ENCODE assay signal across 28 mouse cellular contexts in genomic region chr13:30681866-30682265, GRCm38 (mm10). TPM values are rescaled to one million over a fixed set of nuclear protein-coding genes. Genes with fewer than 3 reads are reported as not detected.
DNase-seq lines count a peak whose midpoint lies in the region; ATAC-seq and TF ChIP-seq lines count a peak whose summit lies in the region.
"Had no signal": no experiment of that assay in that cellular context is flagged by ENCODE, and none has a peak within 500 bp of the region (broad histone marks: within the 10 kb centered on the region; RNA-seq: fewer than 3 reads in every experiment).

No protein-coding gene starts in this region.

- H3K27me3 ChIP-seq in Patski = no peaks in the 10 kb centered on the region
- no peaks in the 10 kb centered on the region for H3K27me3 ChIP-seq in midbrain, embryonic 10.5 days (ENCODE audit: low read depth, poor library complexity, severe bottlenecking)
- H3K27me3 ChIP-seq: hindbrain, embryonic 13.5 days; kidney, embryonic 15.5 days; limb, embryonic 12.5 days; liver, embryonic 15.5 days; midbrain, embryonic 13.5 days had no signal

- DNase-seq in Patski (ENCODE audit: low read depth, low spot score) = no peak
- no peak for DNase-seq in layer of hippocampus, postnatal 36 days
- DNase-seq in midbrain, embryonic 10.5 days (ENCODE audit: low spot score) = no peak
- DNase-seq in frontal cortex, postnatal 14 days (ENCODE audit: low spot score in 2 of 2) = no peak
- DNase-seq: adrenal gland, adult 2 months; adrenal gland, postnatal 36 days; cerebellum, adult 18-20 months; cerebellum, postnatal 36 days; gastrocnemius, postnatal 36 days; heart, adult 18-20 months; heart, postnatal 4 days; kidney, adult 11 months; kidney, postnatal 25 days; lung, embryonic 14.5 days; lung, postnatal 36 days; right cerebral cortex, postnatal 25 days; spleen, adult 18-20 months; thymus, adult 2 months had no signal

- H3K27ac ChIP-seq in midbrain, embryonic 10.5 days (replicated peaks) = no peak overlapping the region
- H3K27ac ChIP-seq: hindbrain, embryonic 13.5 days; kidney, embryonic 15.5 days; left cerebral cortex, adult 2 months; limb, embryonic 12.5 days; liver, embryonic 15.5 days; midbrain, embryonic 13.5 days had no signal

- ATAC-seq in CD4-positive, CD25-positive, alpha-beta regulatory T cell, adult 4 months = peak; percentile 68
- ATAC-seq in Patski = peak; percentile 35
- ATAC-seq in inflammation-experienced regulatory T-cells, adult 6 months = peak; percentile 68
- ATAC-seq: forebrain, embryonic 14.5 days; midbrain, embryonic 13.5 days had no signal

- no peak for TF ChIP-seq CTCF in Patski (IDR thresholded peaks at IDR 0.05)

- H3K9me3 ChIP-seq in midbrain, embryonic 10.5 days (replicated peaks) = no peaks in the 10 kb centered on the region
- H3K9me3 ChIP-seq: hindbrain, embryonic 13.5 days; kidney, embryonic 15.5 days; limb, embryonic 12.5 days; liver, embryonic 15.5 days; megakaryocyte, embryonic 14.5 days; midbrain, embryonic 13.5 days had no signal

- H3K4me3 ChIP-seq in midbrain, embryonic 10.5 days = no peak overlapping the region
- H3K4me3 ChIP-seq: hindbrain, embryonic 13.5 days; kidney, embryonic 15.5 days; left cerebral cortex, adult 2 months; limb, embryonic 12.5 days; liver, embryonic 15.5 days; megakaryocyte, embryonic 14.5 days; midbrain, embryonic 13.5 days had no signal

- in situ Hi-C loops in Patski (cut with MboI; ENCODE audit: low pct_unique_long_range_greater_than_20kb) = no loop called here

- CTCF ChIA-PET in Patski (lab: Charles Lee) = interaction anchor here (1.7 kb wide), 1 partner anchor 9 kb away, joined by 4 read pairs; no protein-coding TSS in a partner anchor

- H3K36me3 ChIP-seq in midbrain, embryonic 10.5 days = no peaks in the 10 kb centered on the region
- H3K36me3 ChIP-seq: kidney, embryonic 15.5 days; limb, embryonic 12.5 days; liver, embryonic 15.5 days; midbrain, embryonic 13.5 days had no signal

- WGBS in midbrain, embryonic 10.5 days = 69% methylated on average over 4 of the region's 4 CpGs

- POLR2A ChIA-PET in Patski (lab: Charles Lee) = interaction anchor here (0.6 kb wide), 1 partner anchor 44 kb away, joined by 4 read pairs; no protein-coding TSS in a partner anchor

- H3K4me1 ChIP-seq in midbrain, embryonic 10.5 days = no peaks in the 10 kb centered on the region
- H3K4me1 ChIP-seq: hindbrain, embryonic 13.5 days; kidney, embryonic 15.5 days; limb, embryonic 12.5 days; liver, embryonic 15.5 days; midbrain, embryonic 13.5 days had no signal

RNA-seq across cellular contexts. Expression of gene Dusp22, which starts 22.1 kb away (rescaled TPM):
- polyA plus RNA-seq in CD4-positive, CD25-positive, alpha-beta regulatory T cell, adult 4 months (2017; shearing (Covaris generic)) = 1 to 10 TPM; 3.3 to 4.6 TPM
- 19.7 TPM for polyA plus RNA-seq in Patski (2021)
- polyA plus RNA-seq in inflammation-experienced regulatory T-cells, adult 6 months (2017; shearing (Covaris generic)) = 1 to 10 TPM; 4.2 to 4.6 (median 4.3) TPM
- 10 to 100 TPM; 25.1 to 26.2 TPM for total RNA-seq in layer of hippocampus, postnatal 36 days (2021)
- 16.2 and 17.0 TPM in 2 replicates for polyA plus RNA-seq in midbrain, embryonic 10.5 days (2016; fragmentation: Nextera tagmentation; extraction: Ambion mirVana)
